Mouse (Mus musculus) brain, embryonic 14.5 days (tissue): Measurements from ENCODE around the gene Mdc1.

Source experiments
- CTCF ChIP-seq: fragments of 200-500 bp; IDR thresholded peaks from 2 replicates; pipeline ENCODE4 v1.5.1; 2012; ENCODE audit warnings: inconsistent platforms, mild to moderate bottlenecking, moderate library complexity, borderline replicate concordance; ENCODE audit not compliant: insufficient read depth, insufficient read length; ENCODE audit errors: extremely low read depth
- POLR2A ChIP-seq: fragments of 200-500 bp; IDR thresholded peaks from 2 replicates; pipeline ENCODE4 v1.6.1; 2012; ENCODE audit warnings: mild to moderate bottlenecking, inconsistent platforms, borderline replicate concordance; ENCODE audit not compliant: poor library complexity, insufficient read depth, insufficient read length, severe bottlenecking; ENCODE audit errors: extremely low read depth

DNA sequence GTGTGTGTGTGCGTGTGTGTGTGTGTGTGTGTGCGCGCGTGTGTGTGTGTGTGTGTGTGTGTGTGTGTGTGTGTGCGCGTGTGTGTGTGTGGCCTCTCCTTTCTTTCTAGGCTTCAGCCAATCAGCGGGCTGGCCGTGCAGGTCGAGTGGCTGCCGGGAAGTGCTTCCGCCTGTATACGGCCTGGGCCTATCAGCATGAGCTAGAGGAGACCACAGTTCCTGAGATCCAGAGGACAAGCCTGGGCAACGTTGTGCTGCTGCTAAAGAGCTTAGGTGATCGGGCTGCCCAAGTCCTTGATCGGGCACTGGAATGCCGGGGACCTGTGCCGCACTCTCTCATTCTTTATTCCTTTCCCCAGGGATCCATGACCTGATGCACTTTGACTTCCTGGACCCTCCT lies 46.4 kb downstream of the Mdc1 start:
- TF ChIP-seq CTCF (no peak), POLR2A (no peak)
